Mouse (Mus musculus) liver, postnatal 0 days (tissue): Measurements from ENCODE around the gene Cux2. TPM values are rescaled to one million over a fixed set of nuclear protein-coding genes. Genes with fewer than 3 reads are reported as not detected.

Source experiments
- ATAC-seq: fragments of 200-750 bp; cut with Nextera tagmentation; 2 replicates; pipeline ENCODE4 v1.8.0; 2017; ENCODE audit warnings: mild to moderate bottlenecking, moderate library complexity
- DNase-seq: peaks from one replicate; pipeline ENCODE4 v3.0.0-alpha.2; 2016
- H3K27ac ChIP-seq: fragments of 300-500 bp; sonication (generic); 2 replicates; pipeline ENCODE4 v1.5.1; 2014; ENCODE audit warnings: antibody characterized with exemption, moderate library complexity, mild to moderate bottlenecking, low read depth
- H3K27me3 ChIP-seq: fragments of 300-500 bp; sonication (generic); 2 replicates; pipeline ENCODE4 v1.6.1; 2014; ENCODE audit warnings: low read length, control low read depth, mixed read lengths; ENCODE audit not compliant: insufficient read depth
- H3K36me3 ChIP-seq: fragments of 300-500 bp; sonication (generic); replicated peaks from 2 replicates; pipeline ENCODE4 v1.6.1; 2014; ENCODE audit warnings: mild to moderate bottlenecking, control low read depth, low read length, moderate library complexity, mixed read lengths; ENCODE audit not compliant: insufficient read depth
- H3K4me1 ChIP-seq: fragments of 300-500 bp; sonication (generic); 2 replicates; pipeline ENCODE4 v1.6.1; 2014; ENCODE audit warnings: antibody characterized with exemption, mild to moderate bottlenecking, control low read depth; ENCODE audit not compliant: insufficient read depth
- H3K4me2 ChIP-seq: fragments of 300-500 bp; sonication (generic); 2 replicates; pipeline ENCODE4 v1.6.1; 2014; ENCODE audit warnings: low read depth, mild to moderate bottlenecking, low read length, moderate library complexity, mixed read lengths
- H3K4me3 ChIP-seq: fragments of 300-500 bp; sonication (generic); 2 replicates; pipeline ENCODE4 v1.5.1; 2014; ENCODE audit warnings: low read depth, low read length
- H3K9ac ChIP-seq: fragments of 300-500 bp; sonication (generic); replicated peaks from 2 replicates; pipeline ENCODE4 v1.6.1; 2014; ENCODE audit warnings: mild to moderate bottlenecking, moderate library complexity
- H3K9me3 ChIP-seq: fragments of 300-500 bp; sonication (generic); 2 replicates; pipeline ENCODE4 v1.6.1; 2016; ENCODE audit warnings: mild to moderate bottlenecking, control low read depth, low read length, mixed read lengths
- CTCF ChIP-seq: sonication (generic); IDR thresholded peaks from 2 replicates; pipeline ENCODE4 v1.5.1; 2016; ENCODE audit warnings: antibody characterized with exemption, low read depth
- EP300 ChIP-seq: IDR thresholded peaks from 2 replicates; pipeline ENCODE4 v1.6.1; 2016; ENCODE audit warnings: antibody characterized with exemption, low read depth, mild to moderate bottlenecking
- WGBS: fragments of 180-500 bp; shearing (Covaris S2); extraction: QIAGEN DNeasy Blood & Tissue Kit; methylation state at CpG from one replicate; pipeline ENCODE4 v1.1.7; 2014; ENCODE audit not compliant: insufficient replicate concordance; 5-methylcytosine and 5-hydroxymethylcytosine counted together
- polyA plus RNA-seq: library from polyadenylated mRNA; unstranded; fragments of >200 nt; fragmentation: Nextera tagmentation; extraction: Ambion mirVana; gene quantifications from 2 replicates; pipeline ENCODE4 v1.2.1, GENCODE M21; 2015

Gene Cux2
- polyA plus RNA-seq, 1 experiment from 2014 or later, result 3.5 TPM

GRCm38 (mm10) chr5:121822786-121823505 lies 227.0 kb downstream of the Cux2 start:
- no peaks in the 10 kb centered on the region for H3K27me3 ChIP-seq
- TF ChIP-seq EP300 (no peak), CTCF (no peak)
- H3K9ac ChIP-seq, result no peak overlapping the region
- H3K9me3 ChIP-seq, result no peaks in the 10 kb centered on the region
- no peak for DNase-seq
- no peak for ATAC-seq
- no peak overlapping the region for H3K4me2 ChIP-seq
- no peak overlapping the region for H3K4me3 ChIP-seq
- peaks cover 58% of the 10 kb centered on the region for H3K36me3 ChIP-seq
- peaks cover 12% of the 10 kb centered on the region; the same call in 1 of the 2 replicates for H3K4me1 ChIP-seq
- WGBS, result 73% methylated on average over 7 of the region's 7 CpGs
- no peak overlapping the region for H3K27ac ChIP-seq

DNA sequence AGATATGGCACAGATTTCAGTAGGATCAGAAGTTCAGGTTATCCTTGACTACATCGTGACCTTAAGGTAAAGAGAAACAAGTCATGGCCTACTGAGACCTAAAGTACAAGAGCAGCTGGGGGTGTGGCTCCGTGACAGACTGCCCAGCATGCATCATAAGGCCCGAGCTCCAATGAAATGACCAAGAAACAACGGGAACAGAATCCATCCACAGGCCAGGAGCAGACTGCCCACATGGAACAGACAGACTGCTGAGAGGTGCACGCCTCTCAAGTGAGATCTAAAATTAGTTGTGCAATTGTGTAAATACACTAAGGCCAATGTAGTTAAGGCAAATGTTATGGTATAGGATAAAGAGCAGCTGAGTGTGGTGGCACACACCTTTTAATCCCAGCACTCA lies 228.3 kb downstream of the Cux2 start:
- DNase-seq (no peak), ATAC-seq (peak; percentile 34; the same call in 1 of the 2 replicates)
- 64% methylated on average over 5 of the region's 5 CpGs for WGBS
- no peak overlapping the region for H3K4me3 ChIP-seq
- TF ChIP-seq CTCF, result no peak
- no peak for TF ChIP-seq EP300
- H3K27ac ChIP-seq, result no peak overlapping the region
- no peaks in the 10 kb centered on the region for H3K9me3 ChIP-seq
- H3K9ac ChIP-seq, result no peak overlapping the region
- no peaks in the 10 kb centered on the region for H3K27me3 ChIP-seq
- no peak overlapping the region for H3K4me2 ChIP-seq
- H3K36me3 ChIP-seq, result peaks cover 59% of the 10 kb centered on the region
- H3K4me1 ChIP-seq, result peaks cover 12% of the 10 kb centered on the region; the same call in 1 of the 2 replicates

GRCm38 (mm10) chr5:121821116-121821515 lies 228.8 kb downstream of the Cux2 start:
- Histone ChIP-seq H3K27me3 (no peaks in the 10 kb centered on the region), H3K9me3 (no peaks in the 10 kb centered on the region), H3K27ac (no peak overlapping the region), H3K4me2 (no peak overlapping the region), H3K4me3 (no peak overlapping the region), H3K36me3 (peaks cover 59% of the 10 kb centered on the region), H3K4me1 (peaks cover 12% of the 10 kb centered on the region; the same call in 1 of the 2 replicates), H3K9ac (no peak overlapping the region)
- no peak for ATAC-seq
- no peak for DNase-seq
- 78% methylated on average over 5 of the region's 5 CpGs for WGBS
- no peak for TF ChIP-seq EP300
- TF ChIP-seq CTCF, result no peak

GRCm38 (mm10) chr5:121820657-121821056 lies 229.2 kb downstream of the Cux2 start:
- no peak overlapping the region for H3K9ac ChIP-seq
- H3K27me3 ChIP-seq, result no peaks in the 10 kb centered on the region
- no peaks in the 10 kb centered on the region for H3K9me3 ChIP-seq
- no peak overlapping the region for H3K4me3 ChIP-seq
- ATAC-seq (no peak), DNase-seq (no peak)
- H3K4me2 ChIP-seq, result no peak overlapping the region
- 51% methylated on average over 3 of the region's 3 CpGs for WGBS
- H3K27ac ChIP-seq, result no peak overlapping the region
- peaks cover 12% of the 10 kb centered on the region; the same call in 1 of the 2 replicates for H3K4me1 ChIP-seq
- peaks cover 64% of the 10 kb centered on the region for H3K36me3 ChIP-seq
- TF ChIP-seq CTCF (no peak), EP300 (no peak)

DNA sequence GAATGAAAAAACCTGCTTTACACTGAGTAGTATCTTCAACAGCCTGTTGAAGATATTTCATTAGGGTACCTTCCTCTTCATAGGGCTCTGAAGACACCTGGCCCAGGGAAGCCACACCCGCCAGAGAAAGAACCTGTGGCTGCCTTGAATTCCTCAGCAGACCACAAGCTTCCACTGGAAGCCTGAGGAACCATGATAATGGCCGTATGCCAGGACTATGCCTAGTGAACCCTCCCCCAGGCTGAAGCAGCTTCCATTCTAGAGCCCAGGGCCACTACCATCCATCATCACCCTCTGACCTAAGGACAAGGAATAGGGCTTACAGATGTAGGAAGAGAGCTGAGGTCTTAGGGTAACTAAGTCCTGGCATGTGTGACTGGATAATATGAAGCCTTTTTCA lies 229.7 kb downstream of the Cux2 start:
- Histone ChIP-seq H3K36me3 (peaks cover 65% of the 10 kb centered on the region), H3K27ac (no peak overlapping the region), H3K9ac (no peak overlapping the region), H3K9me3 (no peaks in the 10 kb centered on the region), H3K27me3 (no peaks in the 10 kb centered on the region), H3K4me3 (no peak overlapping the region), H3K4me1 (peaks cover 12% of the 10 kb centered on the region; the same call in 1 of the 2 replicates), H3K4me2 (no peak overlapping the region)
- ATAC-seq (no peak), DNase-seq (no peak)
- 45% methylated on average over 2 of the region's 2 CpGs for WGBS
- no peak for TF ChIP-seq CTCF
- no peak for TF ChIP-seq EP300

GRCm38 (mm10) chr5:121819559-121819958 lies 230.3 kb downstream of the Cux2 start:
- Histone ChIP-seq H3K36me3 (peaks cover 65% of the 10 kb centered on the region), H3K4me1 (peaks cover 12% of the 10 kb centered on the region; the same call in 1 of the 2 replicates), H3K27me3 (no peaks in the 10 kb centered on the region), H3K9me3 (no peaks in the 10 kb centered on the region), H3K4me2 (no peak overlapping the region), H3K4me3 (no peak overlapping the region), H3K27ac (no peak overlapping the region), H3K9ac (no peak overlapping the region)
- ATAC-seq (no peak), DNase-seq (no peak)
- WGBS, result 51% methylated on average over 5 of the region's 5 CpGs
- no peak for TF ChIP-seq EP300
- TF ChIP-seq CTCF, result no peak
